Mouse (Mus musculus) ES-E14 (cell line): ENCODE measurements at regions not wholly inside any gene's neighbourhood (a gene's known extent, or its start where the extent isn't known, plus 50 kb on each side); places are given as distances from the start of the nearest gene placed in this dataset.

Experiments
- CHD2 ChIP-seq: IDR thresholded peaks from 2 replicates; pipeline ENCODE4 v1.6.1; 2014; ENCODE audit warnings: mild to moderate bottlenecking, low read depth, low read length, inconsistent platforms
- MAFK ChIP-seq: IDR thresholded peaks from 2 replicates; pipeline ENCODE4 v1.6.1; 2014; ENCODE audit warnings: mild to moderate bottlenecking, low read depth, low read length, inconsistent platforms; ENCODE audit not compliant: insufficient read depth
- ZC3H11A ChIP-seq: IDR thresholded peaks from 2 replicates; pipeline ENCODE4 v1.6.1; 2012; ENCODE audit warnings: low read depth, mild to moderate bottlenecking, inconsistent platforms, low read length, borderline replicate concordance

DNA sequence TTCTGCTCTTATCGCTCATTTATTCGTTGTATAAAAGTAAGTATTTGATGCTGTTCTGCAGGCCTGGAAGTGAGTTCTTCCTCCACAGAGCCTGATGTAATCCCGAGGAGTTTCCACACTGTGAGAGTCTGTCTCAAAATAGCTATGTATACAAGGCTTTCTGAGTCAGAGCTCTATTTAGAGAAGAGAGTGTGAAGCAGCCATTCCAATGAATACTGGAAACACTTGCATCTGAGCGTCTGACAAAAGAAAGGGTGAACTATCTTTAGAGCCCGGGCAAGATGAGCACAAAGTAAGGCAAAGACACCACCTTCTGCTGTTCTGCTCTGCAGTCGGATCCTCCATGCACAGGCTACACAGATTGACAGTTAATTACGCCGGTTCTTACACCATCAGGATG is 436.0 kb upstream of the Pou3f2 start:
- TF ChIP-seq CHD2 (no peak), ZC3H11A (no peak), MAFK (no peak)
